Mouse (Mus musculus): ENCODE measurements around the gene Scn3b. TPM values are rescaled to one million over a fixed set of nuclear protein-coding genes. Genes with fewer than 3 reads are reported as not detected.

Gene Scn3b
- polyA plus RNA-seq, 1 experiment: 0.81 TPM

DNA sequence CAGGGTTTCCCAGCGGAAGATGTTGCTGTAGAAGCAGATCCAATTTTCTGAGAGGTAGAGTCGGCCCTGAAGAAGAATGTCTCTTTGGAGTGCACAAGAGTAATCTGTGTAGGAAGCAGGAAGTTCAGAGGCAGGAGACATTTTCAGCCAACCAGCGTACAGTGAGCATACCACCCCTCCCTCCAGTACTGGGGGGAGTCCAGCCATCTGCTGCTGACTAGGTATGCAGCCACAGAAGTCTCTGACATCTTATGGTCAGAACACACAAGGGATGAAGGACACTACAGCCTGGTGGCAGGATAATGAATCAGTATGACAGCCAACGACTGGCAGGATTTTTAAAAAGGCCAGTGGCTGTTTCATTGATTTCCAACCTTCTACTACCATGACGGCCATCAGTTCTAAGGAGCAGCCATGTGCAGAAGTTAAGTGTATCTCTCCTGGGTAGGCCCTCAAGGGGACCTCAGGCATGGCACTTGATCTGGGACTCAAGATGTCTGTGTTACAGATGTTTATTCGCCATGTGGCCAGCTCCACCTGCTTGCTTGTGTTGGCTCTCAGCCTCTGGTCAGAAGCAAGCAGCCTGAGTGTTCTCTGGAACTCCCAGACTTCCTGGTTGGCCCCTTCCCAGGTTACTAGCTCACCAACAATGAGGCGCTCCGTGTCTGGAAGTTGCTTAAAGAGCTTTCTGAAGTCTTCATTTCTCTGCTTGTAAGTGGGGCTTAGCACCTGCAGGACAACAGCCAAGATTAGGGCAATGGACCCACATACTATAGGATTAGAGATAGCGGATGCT lies 48.0 kb downstream of the Scn3b start:
- no peak for DNase-seq (ENCODE audit: low read depth)

GRCm38 (mm10) chr9:40317735-40318134 lies 48.7 kb downstream of the Scn3b start:
- no peak for DNase-seq (ENCODE audit: low read depth)

GRCm38 (mm10) chr9:40318771-40319170 lies 49.8 kb downstream of the Scn3b start:
- no peak for DNase-seq (ENCODE audit: low read depth)

- no peak for DNase-seq (ENCODE audit: low read depth)
Measured at GRCm38 (mm10) chr9:40320405-40320804, 51.4 kb downstream of the Scn3b start.

GRCm38 (mm10) chr9:40320879-40321667 lies 52.1 kb downstream of the Scn3b start:
- no peak for DNase-seq (ENCODE audit: low read depth)

DNA sequence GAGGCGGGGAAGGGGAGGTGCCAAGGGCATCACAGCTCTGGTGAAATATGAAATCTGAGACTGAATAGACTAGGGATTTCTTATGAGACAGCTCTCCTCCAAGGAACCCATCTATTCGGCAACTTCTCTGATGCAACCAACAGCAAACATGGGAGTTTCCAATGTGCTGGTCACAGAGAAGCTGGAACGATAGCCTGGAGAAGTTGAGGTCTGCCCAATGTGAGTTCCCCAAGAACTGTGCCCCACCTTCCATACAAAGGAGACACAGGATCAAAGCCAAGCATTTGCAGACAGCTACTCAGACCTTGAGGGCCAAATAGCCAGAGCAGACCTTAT lies 52.6 kb downstream of the Scn3b start:
- no peak for DNase-seq (ENCODE audit: low read depth)

- no peak for DNase-seq (ENCODE audit: low read depth)
Measured at GRCm38 (mm10) chr9:40322372-40322771, 53.4 kb downstream of the Scn3b start.

- no peak for DNase-seq (ENCODE audit: low read depth)
Measured at GRCm38 (mm10) chr9:40323171-40323570, 54.2 kb downstream of the Scn3b start.

- DNase-seq (ENCODE audit: low read depth): no peak
Measured at GRCm38 (mm10) chr9:40323773-40324172, 54.8 kb downstream of the Scn3b start.

DNA sequence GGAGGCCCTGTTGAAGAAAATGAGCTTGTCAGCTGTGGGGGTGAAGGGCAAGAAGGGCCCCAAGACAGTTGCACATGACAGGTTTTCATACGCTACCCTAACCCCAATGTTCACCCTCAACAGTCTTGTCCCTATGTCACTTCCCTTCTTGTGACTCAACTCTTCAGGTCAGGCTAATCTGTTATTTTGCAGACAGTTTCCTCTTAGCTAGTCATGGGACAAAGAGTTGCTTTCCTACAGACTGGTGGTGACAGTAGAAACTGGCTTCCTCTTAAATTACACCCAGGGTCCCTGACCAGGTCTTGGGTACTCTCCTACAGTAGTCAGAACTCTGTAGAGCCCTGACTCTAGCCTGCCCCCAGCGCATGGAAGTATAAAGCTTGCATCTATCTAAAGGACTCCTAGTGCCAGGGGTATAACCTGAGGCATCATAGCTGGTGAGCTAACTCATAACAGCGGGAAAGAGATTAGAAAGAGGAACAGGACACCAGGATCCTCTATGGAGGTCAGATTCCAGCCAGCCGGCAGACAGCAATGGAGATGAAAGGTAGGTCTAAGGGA lies 55.3 kb downstream of the Scn3b start:
- DNase-seq (ENCODE audit: low read depth): no peak

DNA sequence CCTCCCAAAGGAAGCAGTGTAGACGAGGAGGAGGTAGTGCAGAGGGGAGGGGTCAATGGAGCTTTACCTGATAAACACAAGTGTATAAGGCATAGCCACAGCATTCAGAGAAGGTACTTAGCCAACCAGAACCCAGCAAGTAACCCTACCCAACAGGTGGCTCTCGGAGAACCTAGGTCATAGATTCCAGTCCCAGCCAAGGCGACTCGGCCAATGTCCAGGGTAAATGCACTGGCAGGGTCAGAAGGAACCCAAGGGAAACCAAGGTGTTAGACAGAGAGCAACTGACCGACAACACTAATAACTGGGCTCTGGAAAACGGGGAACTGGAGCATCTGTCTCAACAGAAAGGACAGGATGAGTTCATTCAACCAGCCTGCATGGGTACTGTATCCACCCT lies 55.8 kb downstream of the Scn3b start:
- DNase-seq (ENCODE audit: low read depth): no peak

DNA sequence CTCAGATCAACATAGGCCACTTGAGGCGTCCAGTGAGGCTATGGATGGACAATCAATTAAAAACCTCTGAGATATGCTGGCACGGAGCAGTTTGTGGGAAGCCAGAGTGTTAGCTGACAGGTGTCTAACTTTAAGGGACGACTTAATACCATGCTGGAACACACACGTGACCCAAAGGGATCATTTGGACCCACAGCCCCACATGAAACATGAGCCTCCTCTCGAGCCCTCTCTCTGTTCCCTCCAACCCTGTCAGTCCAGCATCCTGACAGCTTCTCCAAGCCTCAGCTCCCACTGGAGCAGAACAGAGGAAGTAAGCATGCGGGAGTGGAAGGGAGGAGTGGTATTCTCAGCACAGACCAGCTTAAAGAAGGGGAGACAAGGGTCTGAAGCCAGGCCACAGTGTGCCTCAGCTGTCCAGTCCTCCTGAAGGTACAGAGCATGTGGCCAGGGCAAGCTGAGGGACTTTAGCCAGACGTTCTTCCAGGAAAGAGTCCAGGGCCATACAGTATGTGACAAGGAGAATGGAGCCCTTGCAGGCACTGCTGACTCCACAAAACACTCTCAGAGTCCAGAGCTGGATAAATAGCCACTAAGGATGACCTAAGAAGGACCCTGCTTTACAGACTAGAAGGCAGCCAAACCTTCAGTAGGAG lies 57.4 kb downstream of the Scn3b start:
- DNase-seq (ENCODE audit: low read depth): no peak

GRCm38 (mm10) chr9:40330609-40331382 lies 61.8 kb downstream of the Scn3b start:
- DNase-seq (ENCODE audit: low read depth): no peak

GRCm38 (mm10) chr9:40331411-40332286 lies 62.6 kb downstream of the Scn3b start:
- no peak for DNase-seq (ENCODE audit: low read depth)

- DNase-seq (ENCODE audit: low read depth): no peak
Measured at GRCm38 (mm10) chr9:40332326-40332725, 63.3 kb downstream of the Scn3b start.

DNA sequence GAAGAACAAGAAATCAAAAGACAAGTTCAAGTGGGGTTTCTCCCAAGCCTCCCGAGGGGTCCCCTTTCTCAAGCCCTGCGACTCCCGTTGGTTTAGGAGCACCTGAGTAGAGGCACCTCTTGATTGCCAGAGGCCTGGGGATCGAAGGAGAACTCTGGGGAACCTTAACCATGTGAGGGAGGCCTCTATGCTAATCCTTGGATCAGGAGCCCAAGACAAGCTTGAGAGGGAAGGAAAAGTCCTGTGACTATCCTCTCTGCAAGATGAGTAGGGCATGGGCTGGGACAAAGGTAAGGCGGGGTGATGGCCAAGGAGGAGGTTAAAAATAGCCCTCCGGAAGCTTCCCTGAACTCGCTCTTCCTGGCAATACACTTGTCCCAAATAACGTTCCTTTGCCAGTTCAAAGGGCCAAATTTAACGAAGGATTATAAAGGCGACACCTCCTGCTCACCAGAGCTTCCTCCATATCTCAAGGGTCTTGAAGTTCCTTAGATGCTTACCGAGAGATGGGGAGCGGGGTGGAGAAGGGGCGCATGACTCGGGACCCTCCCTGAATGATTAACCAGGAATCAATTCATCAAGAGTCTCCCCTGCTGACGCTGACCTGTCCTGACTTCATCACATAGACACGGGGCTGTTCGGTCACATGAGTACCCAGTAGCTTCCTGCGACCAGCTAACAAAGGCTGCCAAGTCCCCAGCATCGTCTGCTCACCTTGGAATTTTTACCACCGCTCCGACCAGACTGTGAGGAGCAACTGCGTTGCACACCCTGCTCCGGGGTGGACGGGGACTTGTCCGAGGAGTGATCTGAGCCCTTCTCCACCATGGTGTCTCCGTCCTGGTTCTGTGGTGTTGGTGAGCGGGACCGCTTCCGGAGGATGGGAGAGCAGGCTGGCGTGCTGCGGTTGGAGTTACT lies 64.0 kb downstream of the Scn3b start:
- DNase-seq (ENCODE audit: low read depth): no peak

DNA sequence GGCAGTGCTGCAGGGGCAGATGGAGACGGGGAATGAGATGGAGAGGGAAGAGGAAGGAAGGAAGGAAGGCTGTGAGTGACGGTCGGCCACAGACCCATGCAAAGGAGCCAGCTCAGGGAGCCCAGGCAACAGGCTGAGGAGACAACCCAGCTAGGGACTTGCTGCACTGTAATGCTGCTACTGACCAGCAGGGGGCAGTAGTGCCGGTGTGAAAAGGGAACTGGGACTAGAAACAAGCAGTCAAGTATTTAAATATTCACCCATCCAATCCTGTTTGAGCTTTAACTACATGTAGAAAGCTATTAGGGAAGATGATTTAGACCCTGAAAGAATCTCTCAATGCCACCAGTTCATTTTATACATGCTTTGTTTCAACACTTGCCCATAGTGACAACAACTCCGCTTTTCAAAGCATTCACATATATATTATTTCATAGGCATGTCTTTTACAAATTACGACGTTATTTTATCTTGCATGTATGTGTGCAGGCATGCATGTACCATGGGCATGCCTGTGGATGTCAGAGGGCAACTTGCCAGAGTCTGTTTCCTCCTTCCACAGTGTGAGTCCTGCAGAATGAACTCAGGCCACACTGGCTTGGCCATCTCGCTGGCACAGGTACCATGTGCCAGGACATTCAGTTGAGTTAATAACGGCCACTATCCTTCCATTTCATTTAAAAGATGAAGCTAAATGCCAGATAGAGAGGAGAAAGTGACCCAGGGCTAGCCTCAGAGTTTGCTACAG lies 64.8 kb downstream of the Scn3b start:
- DNase-seq (ENCODE audit: low read depth): no peak

- no peak for DNase-seq (ENCODE audit: low read depth)
Measured at GRCm38 (mm10) chr9:40334617-40335016, 65.6 kb downstream of the Scn3b start.

DNA sequence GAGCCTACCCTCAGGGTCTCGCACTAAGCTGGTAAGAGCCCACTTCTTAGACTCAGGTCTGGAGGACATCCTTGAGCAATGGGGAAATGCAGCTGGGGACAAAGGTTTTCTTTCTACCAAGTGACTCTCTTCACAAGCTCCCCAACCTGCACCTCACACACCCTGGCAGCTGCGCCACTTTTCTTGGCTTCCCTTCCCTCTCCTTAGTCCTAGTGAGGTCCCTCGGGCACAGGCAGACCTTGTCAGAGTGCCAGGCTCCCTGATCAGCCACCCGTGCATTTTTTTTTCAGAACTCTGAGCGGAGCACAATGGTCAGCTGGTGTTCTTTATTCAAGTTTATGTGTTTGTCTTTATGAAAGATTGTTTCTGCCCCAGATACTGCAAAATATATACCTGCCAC lies 67.7 kb downstream of the Scn3b start:
- DNase-seq (ENCODE audit: low read depth): no peak
